Mouse (Mus musculus) neural tube, embryonic 11.5 days (tissue): ENCODE results near the gene Olfr884. TPM values are rescaled to one million over a fixed set of nuclear protein-coding genes. Genes with fewer than 3 reads are reported as not detected.

Experiments
- ATAC-seq: fragments of 200-750 bp; cut with Nextera tagmentation; 2 replicates; pipeline ENCODE4 v1.8.0; 2017; ENCODE audit warnings: moderate number of reproducible peaks, mild to moderate bottlenecking, moderate TSS enrichment, moderate library complexity; ENCODE audit not compliant: insufficient read depth, low FRiP score, low TSS enrichment
- DNase-seq: peaks from one replicate; pipeline ENCODE4 v3.0.0-alpha.2; 2015; ENCODE audit warnings: low spot score
- H3K27ac ChIP-seq: fragments of 300-500 bp; sonication (generic); 2 replicates; pipeline ENCODE4 v1.5.1; 2014; ENCODE audit warnings: low read depth, mild to moderate bottlenecking, low read length
- H3K27me3 ChIP-seq: fragments of 300-500 bp; sonication (generic); 2 replicates; pipeline ENCODE4 v1.6.1; 2014; ENCODE audit warnings: mild to moderate bottlenecking, low read length, mixed read lengths; ENCODE audit not compliant: control insufficient read depth, insufficient read depth
- H3K36me3 ChIP-seq: fragments of 300-500 bp; sonication (generic); 2 replicates; pipeline ENCODE4 v1.6.1; 2014; ENCODE audit warnings: mild to moderate bottlenecking, low read length, moderate library complexity, mixed read lengths; ENCODE audit not compliant: control insufficient read depth, insufficient read depth
- H3K4me1 ChIP-seq: fragments of 300-500 bp; sonication (generic); 2 replicates; pipeline ENCODE4 v1.6.1; 2014; ENCODE audit warnings: low read length, mixed read lengths; ENCODE audit not compliant: control insufficient read depth, insufficient read depth
- H3K4me2 ChIP-seq: fragments of 300-500 bp; sonication (generic); 2 replicates; pipeline ENCODE4 v1.6.1; 2014; ENCODE audit warnings: low read depth, mild to moderate bottlenecking, moderate library complexity
- H3K4me3 ChIP-seq: fragments of 300-500 bp; sonication (generic); 2 replicates; pipeline ENCODE4 v1.5.1; 2014; ENCODE audit warnings: low read depth, low read length
- H3K9ac ChIP-seq: fragments of 300-500 bp; sonication (generic); 2 replicates; pipeline ENCODE4 v1.6.1; 2014; ENCODE audit warnings: mild to moderate bottlenecking, low read length
- H3K9me3 ChIP-seq: fragments of 300-500 bp; sonication (generic); 2 replicates; pipeline ENCODE4 v1.6.1; 2016; ENCODE audit warnings: low read length; ENCODE audit not compliant: control insufficient read depth
- WGBS: fragments of 180-500 bp; shearing (Covaris S2); extraction: QIAGEN DNeasy Blood & Tissue Kit; methylation state at CpG from one replicate; pipeline ENCODE4 v1.1.7; 2014; 5-methylcytosine and 5-hydroxymethylcytosine counted together
- polyA plus RNA-seq: library from polyadenylated mRNA; unstranded; fragments of >200 nt; fragmentation: Nextera tagmentation; extraction: Ambion mirVana; gene quantifications from 2 replicates; pipeline ENCODE4 v1.2.1, GENCODE M21; 2014

Olfr884 gene
- not detected in 2 replicates for polyA plus RNA-seq

DNA sequence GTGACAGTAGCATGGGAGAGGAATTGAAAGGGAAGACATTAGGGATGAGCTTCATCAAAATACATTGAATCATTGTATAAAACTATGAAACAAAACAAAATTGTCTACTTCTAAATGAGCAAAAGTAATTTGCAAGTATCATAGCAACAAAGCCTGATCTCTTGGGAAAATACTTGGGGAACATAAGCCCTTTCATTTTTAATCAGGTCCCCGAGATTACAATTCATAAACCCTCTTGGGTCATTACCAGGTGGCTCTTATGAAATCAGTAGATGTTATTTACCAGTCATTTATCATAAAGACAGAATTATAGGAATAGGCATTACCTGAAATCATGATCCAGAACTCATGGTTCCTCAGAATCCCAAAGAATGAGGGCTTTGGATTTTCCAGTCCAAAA is at the start of gene Olfr884:
Olfr884 (plus strand) TSS at position 301 of the 400 bp plus-strand sequence.
- DNase-seq = no peak
- Histone ChIP-seq H3K36me3 (no peaks in the 10 kb centered on the region), H3K9ac (no peak within 1 kb of the TSS), H3K27ac (no peak within 1 kb of the TSS), H3K4me3 (no peak within 1 kb of the TSS), H3K4me1 (no peaks in the 10 kb centered on the region), H3K27me3 (no peaks in the 10 kb centered on the region), H3K9me3 (no peaks in the 10 kb centered on the region), H3K4me2 (no peak within 1 kb of the TSS)
- no peak for ATAC-seq
- WGBS = 78% methylated on average over 1 of the region's 1 CpGs

DNA sequence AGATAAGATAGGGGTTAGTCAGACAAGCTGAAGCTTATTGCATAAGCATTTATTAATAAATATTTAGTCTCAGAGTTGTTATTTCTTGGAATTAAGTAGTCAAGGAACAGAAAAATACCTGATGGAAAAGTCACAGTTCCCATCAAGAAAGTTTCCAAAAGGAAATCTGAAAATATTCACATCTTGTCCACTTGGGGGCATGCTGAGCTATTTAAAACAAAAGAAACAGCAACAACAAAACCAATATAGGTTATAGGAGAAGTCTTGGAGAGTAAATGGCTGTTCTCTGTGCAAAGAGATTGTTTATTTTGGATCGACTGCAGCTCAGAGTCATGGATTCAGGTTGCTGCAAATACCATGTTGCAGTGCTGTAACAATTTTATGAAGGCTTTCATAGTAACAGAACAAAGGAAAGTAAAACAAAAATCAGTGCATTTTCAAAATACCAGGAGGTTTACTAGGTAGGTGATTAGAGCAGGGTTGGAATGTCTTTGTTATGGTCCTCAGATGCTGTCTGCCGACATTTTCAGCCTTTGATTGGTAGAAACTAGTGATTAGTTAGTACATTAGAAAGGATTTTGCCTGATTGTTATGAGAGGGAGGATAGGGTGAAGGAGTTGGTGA is 47.7 kb upstream of the Olfr884 start:
- no peak overlapping the region for H3K27ac ChIP-seq
- no peak overlapping the region for H3K4me3 ChIP-seq
- 55% methylated on average over 2 of the region's 2 CpGs for WGBS
- no peaks in the 10 kb centered on the region for H3K4me1 ChIP-seq
- no peaks in the 10 kb centered on the region for H3K36me3 ChIP-seq
- H3K9me3 ChIP-seq = no peaks in the 10 kb centered on the region
- no peaks in the 10 kb centered on the region for H3K27me3 ChIP-seq
- H3K9ac ChIP-seq = no peak overlapping the region
- no peak for DNase-seq
- ATAC-seq = no peak
- H3K4me2 ChIP-seq = no peak overlapping the region

DNA sequence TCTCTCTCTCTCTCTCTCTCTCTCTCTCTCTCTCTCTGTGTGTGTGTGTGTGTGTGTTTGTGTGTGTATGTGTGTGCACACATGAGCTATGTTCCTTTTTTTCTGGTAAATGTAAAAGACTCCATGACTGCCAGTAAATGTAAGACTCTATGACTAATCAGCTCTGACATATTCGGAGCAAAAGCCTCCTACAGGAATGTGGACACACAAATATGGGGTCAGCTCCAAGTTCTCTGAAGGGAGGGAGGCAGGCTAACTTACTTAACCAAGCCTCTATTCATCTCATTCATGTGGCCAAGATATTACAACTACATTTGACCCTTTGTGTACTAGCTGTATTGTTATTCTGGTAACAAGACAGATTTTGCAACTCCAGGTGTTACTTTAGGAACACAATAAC is 46.3 kb upstream of the Olfr884 start:
- Histone ChIP-seq H3K4me1 (no peaks in the 10 kb centered on the region), H3K4me2 (no peak overlapping the region), H3K4me3 (no peak overlapping the region), H3K9ac (no peak overlapping the region), H3K27me3 (no peaks in the 10 kb centered on the region), H3K36me3 (no peaks in the 10 kb centered on the region), H3K27ac (no peak overlapping the region), H3K9me3 (no peaks in the 10 kb centered on the region)
- ATAC-seq (no peak), DNase-seq (no peak)
- 74% methylated on average over 1 of the region's 1 CpGs for WGBS

DNA sequence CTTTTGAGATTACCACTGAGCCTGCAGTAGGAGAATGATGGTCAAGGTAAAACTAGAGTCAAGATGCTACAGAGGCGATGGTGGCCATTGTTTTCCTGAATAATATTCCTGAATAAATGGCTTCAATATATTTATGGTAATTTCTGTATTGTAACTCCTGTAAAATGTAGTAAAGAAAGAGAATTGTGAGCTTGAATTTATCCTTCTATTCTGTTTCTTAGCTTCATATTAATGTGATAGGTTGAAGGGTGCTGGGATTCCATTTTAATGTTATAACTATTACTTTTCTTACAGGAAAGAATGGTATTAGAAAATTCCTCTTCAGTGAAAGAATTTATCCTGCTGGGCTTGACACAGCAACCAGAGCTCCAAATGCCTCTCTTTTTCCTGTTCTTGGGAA is 20.8 kb upstream of the Olfr884 start, which contains the start of gene Olfr883:
Olfr883 (plus strand) TSS at position 301 of the 400 bp plus-strand sequence.
- WGBS = 92% methylated on average over 1 of the region's 1 CpGs
- no peak within 1 kb of the TSS for H3K9ac ChIP-seq
- ATAC-seq (no peak), DNase-seq (no peak)
- no peaks in the 10 kb centered on the region for H3K9me3 ChIP-seq
- no peaks in the 10 kb centered on the region for H3K36me3 ChIP-seq
- no peak within 1 kb of the TSS for H3K4me2 ChIP-seq
- no peak within 1 kb of the TSS for H3K27ac ChIP-seq
- no peaks in the 10 kb centered on the region for H3K4me1 ChIP-seq
- H3K27me3 ChIP-seq = no peaks in the 10 kb centered on the region
- no peak within 1 kb of the TSS for H3K4me3 ChIP-seq

DNA sequence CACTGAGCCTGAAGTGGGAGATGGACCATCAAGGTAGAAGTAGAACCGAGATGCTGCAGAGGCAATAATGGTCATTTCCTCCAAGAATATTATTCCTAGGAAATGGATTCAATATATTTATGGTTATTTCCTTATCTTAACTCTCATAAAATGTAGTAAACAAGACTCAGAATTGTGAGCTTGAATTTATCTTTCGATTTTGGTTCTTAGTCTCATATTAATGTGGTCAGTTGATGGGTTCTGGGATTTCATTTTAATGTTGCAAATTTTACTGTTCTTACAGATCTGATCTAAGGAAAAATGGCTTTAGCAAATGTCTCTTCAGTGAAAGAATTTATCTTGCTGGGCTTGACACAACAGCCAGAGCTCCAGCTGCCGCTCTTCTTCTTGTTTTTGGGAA is 14.7 kb downstream of the Olfr884 start, which contains the start of gene Olfr885:
Olfr885 (plus strand) TSS at position 301 of the 400 bp plus-strand sequence.
- H3K4me3 ChIP-seq = no peak within 1 kb of the TSS
- no peak within 1 kb of the TSS for H3K4me2 ChIP-seq
- WGBS = 90% methylated on average over 3 of the region's 3 CpGs
- no peak for ATAC-seq
- no peak within 1 kb of the TSS for H3K9ac ChIP-seq
- H3K27ac ChIP-seq = no peak within 1 kb of the TSS
- H3K9me3 ChIP-seq = no peaks in the 10 kb centered on the region
- no peak for DNase-seq
- no peaks in the 10 kb centered on the region for H3K4me1 ChIP-seq
- no peaks in the 10 kb centered on the region for H3K27me3 ChIP-seq
- H3K36me3 ChIP-seq = no peaks in the 10 kb centered on the region

DNA sequence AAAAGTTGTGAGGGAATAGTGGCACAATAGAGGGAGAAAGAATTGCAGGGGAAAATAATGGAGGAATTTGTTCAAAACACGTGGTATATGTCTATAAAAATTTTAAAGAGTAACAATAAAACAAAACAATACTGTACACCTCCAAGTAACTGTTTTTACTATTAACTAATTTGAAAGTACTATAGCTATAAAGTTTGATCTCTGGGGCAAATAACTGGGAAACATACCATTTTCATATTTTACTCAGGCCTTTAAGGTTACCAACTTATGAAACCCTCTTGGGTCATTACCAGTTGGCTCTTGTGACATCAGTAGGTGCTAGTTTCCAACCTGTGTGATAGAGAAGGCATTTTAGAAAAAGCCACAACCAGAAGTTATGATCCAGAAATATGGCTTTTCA is 37.4 kb downstream of the Olfr884 start, which contains the start of gene Olfr887:
Olfr887 (plus strand) TSS at position 301 of the 400 bp plus-strand sequence.
- Histone ChIP-seq H3K4me2 (no peak within 1 kb of the TSS), H3K4me1 (no peaks in the 10 kb centered on the region), H3K9me3 (no peaks in the 10 kb centered on the region), H3K36me3 (no peaks in the 10 kb centered on the region), H3K9ac (no peak within 1 kb of the TSS), H3K27me3 (no peaks in the 10 kb centered on the region), H3K27ac (no peak within 1 kb of the TSS), H3K4me3 (no peak within 1 kb of the TSS)
- WGBS = 80% methylated on average over 1 of the region's 1 CpGs
- ATAC-seq (no peak), DNase-seq (no peak)

Other genes starting within 250 kb of the Olfr884 start
- gene Olfr876, start 243.5 kb upstream of the Olfr884 start, polyA plus RNA-seq = not detected in 2 replicates
- gene Olfr877, start 192.3 kb upstream of the Olfr884 start, polyA plus RNA-seq = not detected in 2 replicates
- gene Olfr145, start 149.8 kb upstream of the Olfr884 start, polyA plus RNA-seq = not detected in 2 replicates
- not detected in 2 replicates for gene Olfr878, start 128.7 kb upstream of the Olfr884 start, polyA plus RNA-seq
- gene Olfr881, start 54.7 kb upstream of the Olfr884 start, polyA plus RNA-seq = not detected in 2 replicates
- gene Olfr883, start 20.7 kb upstream of the Olfr884 start, polyA plus RNA-seq = not detected in 2 replicates
- not detected in 2 replicates for gene Olfr885, start 14.8 kb downstream of the Olfr884 start, polyA plus RNA-seq
- not detected in 2 replicates for gene Olfr887, start 37.5 kb downstream of the Olfr884 start, polyA plus RNA-seq
- not detected in 2 replicates for gene Olfr888, start 61.6 kb downstream of the Olfr884 start, polyA plus RNA-seq
- gene Olfr889, start 68.6 kb downstream of the Olfr884 start, polyA plus RNA-seq = 0.15 and 0.16 TPM in 2 replicates
- not detected in 2 replicates for gene Olfr890, start 96.0 kb downstream of the Olfr884 start, polyA plus RNA-seq
- gene Olfr891, start 134.3 kb downstream of the Olfr884 start, polyA plus RNA-seq = not detected in 2 replicates
- gene Olfr893, start 161.8 kb downstream of the Olfr884 start, polyA plus RNA-seq = not detected in 2 replicates
- gene Olfr894, start 171.5 kb downstream of the Olfr884 start, polyA plus RNA-seq = not detected in 2 replicates
- gene Olfr143, start 206.2 kb downstream of the Olfr884 start, polyA plus RNA-seq = not detected in 2 replicates
- gene Olfr895, start 221.3 kb downstream of the Olfr884 start, polyA plus RNA-seq = not detected in 2 replicates
- not detected in 2 replicates for gene Olfr896-ps1, start 244.6 kb downstream of the Olfr884 start, polyA plus RNA-seq